Mouse (Mus musculus) embryonic fibroblast, embryonic 13.5 days (primary cell): ENCODE results near the gene Cyp2s1.

Experiments used
- CTCF ChIP-seq: IDR thresholded peaks from 2 replicates; pipeline ENCODE4 v1.5.1; 2011; ENCODE audit warnings: mild to moderate bottlenecking, control low read depth, low read length, moderate library complexity, borderline replicate concordance; ENCODE audit not compliant: insufficient read depth
- POLR2A ChIP-seq: IDR thresholded peaks from 2 replicates; pipeline ENCODE4 v1.6.1; 2011; ENCODE audit warnings: low read depth, mild to moderate bottlenecking, control low read depth, low read length, moderate library complexity

- TF ChIP-seq CTCF (peak; percentile 28; the same call in 1 of the 2 replicates), POLR2A (no peak)
Observed at GRCm38 (mm10) chr7:25798540-25798939, 18.2 kb downstream of the Cyp2s1 start.
